Mouse (Mus musculus): ENCODE measurements around the gene Srrm3.
A peak's percentile ranks its signal among the peaks of the same experiment; 100 is the strongest.

The Srrm3 gene

DNA sequence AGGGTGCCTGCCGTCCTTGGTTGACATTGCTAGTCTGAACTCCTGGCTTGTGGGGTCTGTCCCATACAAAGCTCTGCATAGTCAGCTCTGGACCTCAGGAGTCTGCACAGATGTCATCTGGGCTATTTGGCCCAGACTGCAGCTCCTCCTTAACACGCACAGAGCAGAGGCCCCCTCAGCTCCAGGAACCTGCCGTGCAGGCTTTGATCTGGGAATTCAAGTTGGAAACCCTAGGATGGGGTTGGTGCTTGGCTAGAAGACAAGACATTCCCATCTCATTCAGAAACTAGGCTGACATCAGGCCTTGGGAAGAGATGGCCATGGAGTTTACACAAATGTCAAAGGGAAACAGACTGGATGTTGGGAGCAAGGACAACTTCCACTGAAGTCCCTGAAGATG, 17.8 kb downstream of the Srrm3 start:
- DNase-seq: no peak

DNA sequence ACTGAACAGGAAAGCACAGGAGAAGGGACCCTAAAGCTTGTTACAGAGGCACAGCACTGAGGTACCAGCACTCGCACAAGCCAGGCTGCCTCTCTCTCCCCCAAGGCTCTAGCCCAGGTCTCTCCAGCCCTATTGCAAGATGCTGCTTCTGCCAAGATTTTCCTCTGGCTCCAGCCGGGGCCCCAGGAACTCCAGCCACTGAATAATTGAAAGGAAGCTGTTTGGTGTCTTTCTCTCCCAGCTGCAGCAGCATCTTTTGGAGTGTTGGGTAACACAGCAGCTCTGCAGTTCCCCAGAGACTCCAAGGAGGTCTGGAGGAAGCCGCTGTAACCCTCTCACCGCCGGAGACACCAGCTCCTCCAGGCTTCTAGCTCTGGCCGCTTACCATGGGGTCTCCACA, 19.5 kb downstream of the Srrm3 start:
- DNase-seq: no peak

DNA sequence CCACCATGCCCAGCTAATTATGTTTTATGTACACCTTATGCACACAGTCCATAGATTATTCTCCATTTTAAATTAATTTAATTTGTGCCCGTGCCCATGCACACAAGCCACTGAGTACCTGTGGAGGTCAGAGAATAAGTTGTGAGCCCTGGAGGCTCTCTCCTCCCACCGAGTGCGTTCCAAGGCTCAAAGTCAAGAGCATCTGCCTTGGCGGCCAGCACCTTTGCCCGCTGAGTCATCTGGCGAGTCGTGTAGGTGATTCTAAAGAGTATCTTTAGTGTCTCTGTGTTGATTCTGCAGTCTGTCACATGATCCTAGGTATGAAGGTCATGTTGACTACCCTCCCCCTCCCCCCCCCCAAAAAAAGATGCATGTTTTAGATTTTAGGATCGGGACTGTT, 22.7 kb downstream of the Srrm3 start:
- no peak for DNase-seq

DNA sequence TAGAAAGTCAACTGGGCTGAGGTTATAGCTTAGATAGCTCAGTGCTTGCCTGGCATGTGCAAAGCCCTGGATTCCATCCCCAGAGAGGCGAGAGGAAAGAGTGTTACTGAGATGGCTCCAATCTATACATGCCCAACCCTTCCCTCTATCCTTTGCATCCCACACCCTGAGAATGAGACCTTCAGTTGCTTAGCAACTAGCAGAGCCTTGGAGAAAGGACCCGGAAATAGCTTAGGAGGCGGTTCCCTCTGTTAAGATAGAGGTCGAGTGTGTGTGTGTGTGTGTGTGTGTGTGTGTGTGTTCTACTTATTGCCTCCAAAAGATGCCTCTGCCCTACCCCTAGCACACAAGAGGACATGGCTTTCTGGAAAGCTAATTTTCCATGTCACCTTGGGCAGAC, 26.0 kb downstream of the Srrm3 start:
- no peak for DNase-seq

DNA sequence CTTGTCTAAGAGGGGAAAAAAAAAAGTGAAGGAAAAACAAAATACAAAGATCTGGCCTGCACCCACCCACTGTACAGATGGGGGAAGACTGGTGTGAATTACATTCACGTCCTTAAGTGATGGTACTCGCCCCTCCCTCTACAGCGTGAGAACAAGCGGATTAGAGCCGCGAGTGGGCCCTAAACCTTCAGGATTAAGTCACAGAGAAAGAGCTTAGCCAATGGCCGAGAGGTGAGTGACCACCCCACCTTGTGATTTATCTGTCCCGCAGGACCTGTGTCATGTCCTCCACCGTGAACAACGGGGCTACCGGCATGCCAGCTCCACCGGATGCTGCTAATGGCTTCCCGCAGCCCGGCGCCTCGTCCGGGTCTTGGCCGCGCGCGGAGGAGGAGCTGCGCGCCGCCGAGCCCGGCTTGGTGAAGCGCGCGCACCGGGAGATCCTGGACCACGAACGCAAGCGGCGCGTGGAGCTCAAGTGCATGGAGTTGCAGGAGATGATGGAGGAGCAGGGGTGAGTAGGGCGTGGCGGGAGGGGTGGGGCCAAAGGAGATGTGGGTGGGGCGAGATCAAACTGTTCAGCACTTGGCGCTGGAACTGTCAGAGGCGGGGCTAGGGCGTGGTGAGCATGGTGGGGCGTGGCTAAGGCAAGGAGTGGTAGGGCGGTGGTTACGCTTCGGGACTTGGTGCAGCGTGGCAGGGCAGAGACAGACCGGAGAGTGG, 28.2 kb downstream of the Srrm3 start:
- peak; percentile 87 to 91 for DNase-seq

DNA sequence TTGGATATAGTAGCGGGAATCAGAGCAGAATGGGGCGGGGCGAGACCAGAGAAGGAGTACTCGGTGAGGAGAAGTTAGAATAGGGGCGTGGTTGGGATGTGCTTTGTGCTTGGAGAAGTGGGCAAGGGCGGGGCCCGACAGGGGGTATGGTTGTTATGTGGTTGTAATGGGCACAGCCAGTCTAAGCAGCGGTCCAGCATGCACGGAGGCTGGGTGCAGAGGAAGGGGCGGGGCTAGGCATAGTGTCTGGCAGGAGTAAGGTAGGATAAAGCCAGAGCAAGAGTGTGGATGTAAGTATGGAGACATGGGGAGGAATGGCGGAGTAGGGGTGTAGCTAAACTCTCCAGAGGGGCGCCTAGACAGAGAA, 28.8 kb downstream of the Srrm3 start:
- DNase-seq: no peak

DNA sequence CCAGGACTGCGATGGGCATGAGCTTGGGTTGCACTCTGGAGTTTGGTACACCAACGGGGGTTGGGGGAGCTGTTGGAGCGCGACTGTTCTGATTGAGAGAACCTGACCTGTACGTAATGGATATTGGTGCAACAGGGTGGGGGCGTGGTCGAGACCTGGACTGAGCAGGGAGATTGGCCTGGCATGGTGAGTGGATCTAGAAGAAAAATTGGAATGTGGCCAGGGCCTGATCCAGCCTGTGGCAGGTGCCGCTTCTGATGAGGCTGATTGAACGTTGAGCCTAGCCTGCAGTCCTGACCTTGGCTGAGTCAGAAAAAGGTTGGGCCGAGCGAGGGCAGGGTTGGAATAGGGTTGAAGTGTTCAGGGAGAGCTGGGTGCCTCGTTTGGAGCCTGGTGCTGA, 29.3 kb downstream of the Srrm3 start:
- DNase-seq: no peak

DNA sequence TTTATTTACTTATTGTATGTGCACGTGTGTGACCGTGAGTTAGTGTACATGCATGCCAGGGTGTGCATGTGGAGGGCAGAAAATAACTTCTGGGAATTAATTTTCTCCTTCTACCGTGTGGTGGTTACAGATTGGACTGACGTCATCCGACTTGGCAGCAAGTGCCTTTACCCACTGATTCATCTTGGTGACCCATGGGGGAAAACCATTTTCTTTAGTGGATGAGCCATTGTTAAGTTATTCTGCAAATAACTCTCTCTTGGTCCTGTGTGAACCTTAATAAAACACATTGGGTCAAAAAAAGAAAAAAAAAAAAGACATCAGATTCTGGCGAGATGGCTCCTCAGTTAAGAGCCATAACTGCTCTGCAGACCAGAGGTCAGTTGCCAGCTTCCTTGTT, 35.0 kb downstream of the Srrm3 start:
- DNase-seq: no peak

DNA sequence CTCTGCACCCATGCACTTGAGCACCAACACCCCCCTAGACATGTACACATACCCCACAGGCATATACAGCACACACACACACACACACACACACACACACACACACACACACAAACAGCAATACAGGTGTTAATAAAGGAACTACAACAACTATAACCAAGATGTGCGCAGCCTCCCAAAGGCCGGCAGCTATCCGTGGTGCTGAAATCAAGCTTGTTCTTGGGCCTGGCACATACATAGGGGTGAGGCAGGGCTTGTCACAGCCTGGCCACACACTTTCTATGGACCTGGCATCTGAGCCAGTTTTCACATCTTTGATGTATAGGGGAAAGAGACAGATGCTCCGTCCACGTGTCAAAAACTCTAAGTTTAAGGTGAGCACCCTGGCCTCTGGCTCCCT, 36.7 kb downstream of the Srrm3 start:
- DNase-seq: no peak

DNA sequence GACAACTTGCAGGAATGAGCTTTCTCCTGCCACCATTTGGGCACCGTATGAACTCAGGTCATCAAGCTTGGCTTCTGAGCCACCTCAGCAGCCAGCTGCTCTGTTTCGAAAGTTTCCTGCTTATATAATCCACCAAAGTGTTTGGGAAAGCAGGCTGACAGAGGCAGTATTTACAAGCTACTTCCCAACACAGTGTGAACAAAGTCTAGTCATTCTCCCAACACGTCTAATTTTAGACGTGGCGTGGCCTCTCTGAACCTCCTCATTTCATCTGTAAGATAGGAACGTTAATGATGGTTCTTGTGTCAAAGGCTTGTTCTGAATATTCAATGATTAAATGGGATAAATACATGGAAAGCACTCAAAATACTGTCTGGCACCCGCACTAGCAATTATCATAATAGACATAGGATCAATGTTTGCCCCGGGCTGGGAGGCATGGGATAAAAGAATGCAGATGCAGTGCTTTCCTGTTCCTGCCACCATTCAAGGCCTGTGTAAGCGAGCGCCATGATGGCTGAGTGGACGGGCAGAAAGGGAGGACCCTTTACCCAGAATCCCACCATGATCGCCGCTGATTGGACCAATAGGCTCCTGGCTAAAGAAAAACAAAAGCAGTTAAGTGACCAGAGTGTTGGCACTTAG, 39.1 kb downstream of the Srrm3 start:
- DNase-seq: no peak

DNA sequence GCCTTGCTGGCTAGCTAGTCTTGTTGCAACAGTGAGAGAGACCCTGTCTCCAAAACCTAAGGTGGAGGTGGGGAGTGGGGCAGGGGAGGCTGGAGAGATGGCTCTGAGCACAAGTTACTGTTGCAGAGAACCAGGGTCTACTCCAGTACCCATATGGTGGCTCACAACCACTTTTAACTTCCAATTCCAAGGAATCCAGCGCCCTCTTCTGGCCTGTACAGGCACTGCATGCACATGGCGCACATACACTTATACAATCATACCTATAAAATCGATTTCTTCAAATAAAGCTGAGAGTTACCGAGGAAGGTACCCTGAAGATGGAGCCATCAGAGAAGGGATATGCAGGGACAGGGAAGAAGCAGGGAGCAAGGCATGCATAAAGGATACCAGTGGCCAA, 40.8 kb downstream of the Srrm3 start:
- DNase-seq: no peak

DNA sequence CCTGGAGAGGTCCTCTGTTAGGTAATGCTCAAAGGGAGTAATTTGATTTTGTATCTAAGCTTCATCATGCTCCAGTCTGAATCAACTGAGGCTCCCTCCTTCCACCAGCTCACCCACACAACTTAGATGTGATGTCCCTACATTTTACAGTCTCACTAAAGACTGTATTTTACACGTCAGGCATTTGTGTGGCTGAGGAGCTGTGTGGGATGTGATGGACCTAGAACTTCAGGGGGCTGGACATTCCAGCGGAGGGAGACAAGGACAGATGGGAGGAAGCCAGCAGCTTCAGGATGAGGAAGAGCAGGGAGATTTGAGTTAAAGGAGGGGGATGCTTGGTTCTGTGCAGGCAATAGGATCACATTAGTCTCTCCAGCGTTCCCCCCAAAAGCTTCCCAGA, 41.2 kb downstream of the Srrm3 start:
- DNase-seq: no peak

DNA sequence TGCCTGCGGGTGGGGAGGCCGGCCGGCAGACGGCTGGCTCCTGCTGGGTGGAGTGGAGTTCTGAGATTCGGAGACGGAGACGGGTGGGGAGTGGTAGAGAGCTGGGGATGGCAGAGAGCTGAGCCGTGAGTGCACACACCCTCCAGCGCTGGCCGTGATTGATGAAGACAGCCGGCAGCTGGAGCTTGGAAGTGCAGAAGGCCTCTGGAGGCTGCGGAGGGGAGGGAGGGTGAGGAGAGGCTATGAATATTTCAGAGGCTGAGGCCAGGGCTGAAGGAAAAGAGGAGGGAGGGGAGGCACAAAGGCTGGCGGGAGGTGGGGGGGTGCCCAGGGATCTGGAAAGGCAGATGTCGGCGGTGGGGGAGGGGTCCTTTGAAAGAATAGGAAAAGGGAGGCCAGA, 44.3 kb downstream of the Srrm3 start:
- no peak for DNase-seq

DNA sequence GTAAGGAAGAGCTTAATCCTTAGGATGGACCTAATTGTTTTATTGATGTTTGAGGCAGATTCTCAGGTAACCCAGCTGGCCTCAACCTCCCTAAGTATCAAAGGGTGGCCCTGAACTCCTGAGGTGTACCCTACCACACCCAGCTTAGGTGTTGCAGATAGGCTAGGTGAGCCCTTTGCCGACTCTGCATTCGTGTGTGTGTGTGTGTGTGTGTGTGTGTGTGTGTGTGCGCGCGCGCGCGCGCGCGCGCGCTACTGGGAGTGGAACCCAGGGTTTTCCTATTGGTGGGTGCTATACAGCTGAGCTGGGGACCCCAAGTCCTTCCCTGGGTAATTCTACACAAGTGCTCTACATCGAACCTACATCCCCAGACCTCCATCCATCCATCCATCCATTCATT, 44.8 kb downstream of the Srrm3 start:
- DNase-seq: no peak

DNA sequence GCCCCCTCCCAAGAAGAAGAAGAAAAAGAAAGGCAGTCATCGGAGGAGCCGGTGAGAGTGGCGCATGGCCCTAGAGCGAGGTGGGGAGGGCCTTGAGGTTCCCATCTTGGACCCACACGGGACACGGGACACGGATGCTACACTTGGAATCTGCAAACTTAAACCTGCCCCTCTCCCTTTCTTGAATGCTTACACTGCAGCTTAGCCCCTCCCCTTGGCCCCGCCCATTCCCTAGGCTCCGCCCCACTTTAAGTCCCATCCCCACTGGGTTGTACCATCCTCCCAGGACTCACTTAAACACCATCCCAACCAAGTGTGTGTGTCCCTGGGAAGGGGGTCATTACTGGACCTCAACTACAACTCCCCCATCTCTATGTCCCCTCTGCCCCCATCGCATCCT, 45.7 kb downstream of the Srrm3 start:
- peak in 1 of 2 experiments; percentile 27 for DNase-seq

DNA sequence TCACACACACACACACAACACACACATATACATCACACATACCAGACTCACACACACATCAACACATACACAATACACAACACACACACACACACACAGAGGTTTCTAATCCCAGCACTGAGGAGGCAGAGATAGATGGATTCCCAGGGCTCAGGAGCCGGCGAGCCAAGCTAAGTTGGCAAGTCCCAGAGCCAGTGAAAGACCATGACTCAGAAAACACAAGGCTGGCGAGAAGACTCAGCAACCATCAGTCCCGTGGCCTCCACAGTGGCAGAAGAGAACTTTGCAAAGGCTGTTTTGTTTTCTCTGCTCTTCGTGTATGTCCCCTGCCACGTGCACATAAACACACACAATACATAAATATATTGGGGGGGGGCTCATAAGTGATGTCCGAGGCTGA, 47.0 kb downstream of the Srrm3 start:
- DNase-seq: no peak

DNA sequence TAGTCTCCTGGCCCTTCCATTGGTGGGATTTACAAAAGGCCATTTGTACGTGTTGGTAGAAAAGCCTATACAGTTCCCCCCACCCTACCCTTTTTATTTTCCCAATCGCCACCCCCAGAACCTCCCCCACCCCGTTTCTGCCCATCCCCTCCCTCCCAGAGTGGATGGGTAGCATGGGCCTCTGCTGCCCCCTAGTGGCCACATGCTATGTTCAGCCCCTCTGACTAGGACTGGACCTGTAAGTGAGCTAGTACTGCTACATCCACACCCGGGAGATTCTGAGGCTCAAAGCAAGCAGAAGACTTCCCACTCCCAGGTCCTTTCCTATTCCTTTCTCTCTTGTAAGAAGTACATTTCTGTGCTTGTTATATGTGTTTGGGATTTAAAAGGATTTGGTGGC, 48.5 kb downstream of the Srrm3 start:
- DNase-seq: peak; percentile 82

DNA sequence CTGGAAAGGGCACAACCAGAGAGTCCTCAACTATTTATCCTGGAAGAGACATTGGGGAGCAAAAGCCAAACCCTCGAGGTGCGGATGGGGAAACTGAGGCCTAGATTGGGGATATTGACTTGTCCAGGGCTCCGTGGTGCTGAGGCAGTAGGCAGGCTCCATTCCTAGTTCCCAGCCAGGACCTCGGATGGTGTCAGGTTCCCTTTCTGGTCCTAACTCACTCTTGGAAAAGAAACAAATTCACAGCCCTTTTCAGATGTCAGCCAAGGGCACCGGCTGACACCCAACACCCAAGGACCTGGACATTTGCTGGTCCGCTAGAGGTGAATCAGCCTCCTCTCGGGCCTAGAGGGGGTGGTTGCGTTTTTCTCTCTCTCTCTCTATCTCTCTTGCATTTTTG, 60.0 kb downstream of the Srrm3 start:
- DNase-seq: no peak

DNA sequence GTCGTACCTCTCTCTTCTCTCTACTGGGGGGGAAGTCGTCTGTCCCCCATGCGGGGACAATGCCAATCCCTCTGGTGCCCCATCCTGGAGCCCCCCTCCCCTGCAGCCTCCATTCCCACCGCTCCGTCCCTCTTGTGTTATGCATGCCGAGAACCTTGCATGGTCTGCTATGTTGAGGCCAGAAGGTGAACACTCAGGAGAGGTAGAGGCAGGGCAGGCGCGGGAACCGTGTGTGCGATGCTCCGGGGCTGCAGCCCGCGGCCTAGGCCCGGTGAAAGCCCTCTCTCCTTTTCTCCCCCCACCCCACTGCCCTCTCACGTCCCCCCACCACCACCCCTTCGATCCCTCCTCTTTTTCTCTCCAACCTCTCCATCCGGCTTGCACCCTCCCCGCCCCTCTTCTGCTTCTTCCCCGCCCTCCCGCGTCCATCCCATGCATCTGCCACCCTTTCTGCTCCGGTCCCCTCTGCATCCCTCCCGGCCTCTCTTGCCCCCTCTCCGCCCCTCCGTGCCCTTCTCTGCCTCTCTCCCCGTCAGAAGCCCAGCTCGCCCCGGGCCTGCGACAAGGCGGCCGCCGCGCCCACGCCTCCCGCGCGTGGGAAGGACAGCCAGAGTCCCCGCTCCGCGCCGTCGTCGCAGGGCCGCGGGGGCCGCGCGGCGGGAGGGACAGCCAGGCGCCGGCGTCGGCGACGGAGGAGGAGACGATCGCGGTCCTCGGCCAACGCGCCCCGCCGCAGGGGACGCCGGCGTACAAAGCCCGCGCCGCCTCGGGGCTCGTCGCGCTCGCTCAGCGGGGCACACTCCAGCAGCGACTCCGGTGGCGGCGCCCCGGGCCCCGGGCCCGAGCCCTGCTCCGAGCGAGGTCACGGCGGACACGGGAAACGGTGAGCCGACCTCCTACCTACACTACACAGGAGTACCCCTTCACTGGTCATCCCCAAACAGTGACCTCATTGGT, 61.2 kb downstream of the Srrm3 start:
- no peak for DNase-seq

DNA sequence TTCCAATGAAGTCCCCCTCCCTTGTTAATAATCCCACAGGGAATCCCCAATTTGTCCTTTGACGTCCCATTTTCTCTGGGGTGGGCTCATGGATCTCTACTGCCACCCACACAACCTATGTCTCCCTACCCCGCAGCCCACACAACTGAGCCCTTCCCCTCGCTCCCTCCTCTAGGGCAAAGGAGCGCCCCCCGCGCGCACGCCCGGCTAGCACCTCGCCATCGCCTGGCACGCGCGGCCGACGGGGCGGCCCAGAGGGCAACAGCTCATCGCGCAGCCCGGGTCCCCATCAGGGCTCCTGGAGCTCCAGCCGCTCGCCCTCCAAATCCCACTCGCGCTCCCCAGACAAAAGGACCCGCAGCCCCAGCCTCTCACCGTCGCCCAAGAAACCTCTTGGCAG, 62.0 kb downstream of the Srrm3 start:
- DNase-seq: no peak

DNA sequence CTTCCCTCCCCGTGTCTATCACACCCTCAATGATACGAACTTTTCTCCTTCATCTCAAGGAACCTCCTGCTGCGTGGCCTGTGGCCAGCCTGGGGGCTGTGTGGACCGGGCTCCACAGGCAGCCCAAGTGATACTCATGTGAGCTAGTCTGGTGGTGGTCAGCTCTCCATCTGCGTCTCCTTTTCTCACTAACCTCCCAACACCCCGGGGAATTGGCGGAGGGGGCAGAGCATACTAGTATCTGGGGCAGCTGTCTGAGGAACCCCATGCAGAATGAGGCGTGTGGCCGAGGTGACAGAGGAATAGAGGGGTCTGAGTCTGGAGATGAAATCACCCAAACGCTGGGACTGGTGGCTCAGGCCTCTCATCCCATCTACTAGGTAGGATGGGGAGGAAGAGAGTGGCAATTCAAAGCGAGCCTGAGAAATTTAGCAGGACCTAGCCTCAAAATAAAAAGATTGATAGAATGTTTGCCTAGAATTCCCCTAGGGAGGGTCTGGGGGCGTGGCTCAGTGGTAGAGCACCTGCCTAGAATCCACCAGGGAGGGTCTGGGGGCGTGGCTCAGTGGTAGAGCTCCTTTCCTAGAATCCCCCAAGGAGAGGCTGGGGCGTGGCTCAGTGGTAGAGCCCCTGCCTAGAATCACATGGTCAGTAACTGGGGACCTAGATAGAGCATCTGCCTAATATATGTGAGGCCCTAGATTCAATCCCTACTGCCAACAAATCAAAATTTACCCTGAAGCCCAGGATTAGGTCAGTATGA, 63.2 kb downstream of the Srrm3 start:
- no peak for DNase-seq

DNA sequence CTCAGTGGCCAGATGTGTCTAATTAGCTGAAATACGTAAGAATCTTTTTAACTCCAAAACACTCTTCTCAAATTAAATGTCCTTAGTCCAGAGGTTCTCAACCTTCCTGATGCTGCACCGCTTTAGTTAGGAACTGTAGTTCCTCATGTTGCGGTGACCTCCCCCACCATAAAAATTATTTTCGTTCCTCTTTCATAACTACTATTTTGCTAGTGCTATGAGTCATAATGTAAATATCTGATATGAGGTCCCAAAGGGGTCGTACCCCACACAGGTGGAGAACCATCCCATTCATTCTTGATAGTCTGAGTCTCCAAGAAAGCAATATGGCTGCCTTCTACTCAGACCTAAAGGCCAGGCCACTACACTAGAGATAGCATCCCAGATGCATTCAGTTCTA, 63.8 kb downstream of the Srrm3 start:
- no peak for DNase-seq

DNA sequence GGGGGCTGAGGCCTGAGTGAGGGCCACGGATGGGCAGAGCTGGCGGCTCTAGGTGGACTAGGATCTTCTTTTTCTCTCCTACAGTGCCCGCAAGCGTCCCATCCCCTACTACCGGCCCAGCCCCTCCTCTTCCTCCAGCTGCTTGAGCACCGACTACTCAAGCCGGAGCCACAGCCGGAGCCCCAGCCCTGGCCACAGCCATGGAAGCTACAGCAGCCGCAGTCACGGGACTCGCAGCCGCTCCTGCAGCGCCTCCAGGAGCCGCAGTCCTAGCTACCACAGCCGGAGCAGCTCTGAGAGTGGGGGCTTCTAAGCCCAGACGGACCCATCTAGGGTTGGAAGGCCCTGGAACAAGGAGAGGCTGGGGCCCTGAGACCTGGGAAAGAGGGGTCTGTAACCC, 66.3 kb downstream of the Srrm3 start:
- no peak for DNase-seq

All from B cell, adult 2 months (primary cell).